ENCODE assay signal across 12 mouse cellular contexts in genomic region chr13:93854325-93854724, GRCm38 (mm10).
"Had no signal": no experiment of that assay in that cellular context is flagged by ENCODE, and none has a peak within 500 bp of the region (broad histone marks: within the 10 kb centered on the region; RNA-seq: fewer than 3 reads in every experiment).

No protein-coding gene starts in this region.

- H3K4me3 ChIP-seq: intestine, embryonic 15.5 days; left cerebral cortex, adult 2 months; liver, embryonic 13.5 days; neural tube, embryonic 12.5 days had no signal

- ATAC-seq: intestine, embryonic 15.5 days; liver, postnatal 0 days had no signal

- H3K4me2 ChIP-seq: intestine, embryonic 15.5 days; liver, embryonic 13.5 days; neural tube, embryonic 12.5 days had no signal

- H3K27me3 ChIP-seq: intestine, embryonic 15.5 days; liver, embryonic 13.5 days; neural tube, embryonic 12.5 days had no signal

- H3K4me1 ChIP-seq: neural tube, embryonic 12.5 days had no signal

- H3K36me3 ChIP-seq: intestine, embryonic 15.5 days; liver, embryonic 13.5 days; neural tube, embryonic 12.5 days had no signal

- H3K27ac ChIP-seq: intestine, embryonic 15.5 days; left cerebral cortex, adult 2 months; liver, embryonic 13.5 days; neural tube, embryonic 12.5 days; stomach, postnatal 0 days had no signal

- H3K9me3 ChIP-seq: intestine, embryonic 15.5 days; liver, embryonic 13.5 days; neural tube, embryonic 12.5 days had no signal

- H3K9ac ChIP-seq: intestine, embryonic 15.5 days; liver, embryonic 13.5 days; liver, postnatal 0 days; neural tube, embryonic 12.5 days had no signal

- DNase-seq: kidney, adult 8-10 months; kidney, postnatal 4 days; liver; liver, embryonic 13.5 days; liver, postnatal 0 days; lung, postnatal 14 days; midbrain, embryonic 14.5 days; thymus, postnatal 14 days had no signal
